Mouse (Mus musculus): ENCODE measurements around the gene Prss54.
"Not testable (repeated sequence)": the region's sequence is repeated elsewhere in the genome, so short reads cannot be mapped to it uniquely, and the experiment has no call there.

Gene Prss54

GRCm38 (mm10) chr8:95576240-95576639, at the start of gene Prss54:
Gene Prss54 (minus strand): TSS chr8:95576340.
- DNase-seq = no peak

- DNase-seq = no peak
Observed at GRCm38 (mm10) chr8:95624833-95625232, 48.7 kb upstream of the Prss54 start.

GRCm38 (mm10) chr8:95620046-95620445, 43.9 kb upstream of the Prss54 start:
- DNase-seq = no peak

- no peak for DNase-seq
Observed at GRCm38 (mm10) chr8:95616383-95616782, 40.2 kb upstream of the Prss54 start.

GRCm38 (mm10) chr8:95611769-95612168, 35.6 kb upstream of the Prss54 start:
- no peak for DNase-seq

- no peak for DNase-seq
Observed at GRCm38 (mm10) chr8:95610749-95611148, 34.6 kb upstream of the Prss54 start.

- no peak for DNase-seq
Observed at GRCm38 (mm10) chr8:95609406-95609805, 33.3 kb upstream of the Prss54 start.

- no peak for DNase-seq
Observed at GRCm38 (mm10) chr8:95607210-95607609, 31.1 kb upstream of the Prss54 start.

- not testable (repeated sequence) for DNase-seq
Observed at GRCm38 (mm10) chr8:95606509-95606908, 30.4 kb upstream of the Prss54 start.

- DNase-seq = no peak
Observed at GRCm38 (mm10) chr8:95602168-95602567, 26.0 kb upstream of the Prss54 start.

- DNase-seq = no peak
Observed at GRCm38 (mm10) chr8:95601306-95601705, 25.2 kb upstream of the Prss54 start.

GRCm38 (mm10) chr8:95599861-95600260, 23.7 kb upstream of the Prss54 start:
- DNase-seq = peak; percentile 90

GRCm38 (mm10) chr8:95596841-95597241, 20.7 kb upstream of the Prss54 start:
- no peak for DNase-seq

- DNase-seq = no peak
Observed at GRCm38 (mm10) chr8:95595131-95595530, 19.0 kb upstream of the Prss54 start.

GRCm38 (mm10) chr8:95593439-95594393, 17.6 kb upstream of the Prss54 start:
- DNase-seq = no peak

- DNase-seq = no peak
Observed at GRCm38 (mm10) chr8:95592131-95592780, 16.1 kb upstream of the Prss54 start.

GRCm38 (mm10) chr8:95590539-95590938, 14.4 kb upstream of the Prss54 start:
- DNase-seq = no peak

- DNase-seq = no peak
Observed at GRCm38 (mm10) chr8:95589282-95589681, 13.1 kb upstream of the Prss54 start.

- DNase-seq = no peak
Observed at GRCm38 (mm10) chr8:95587339-95587738, 11.2 kb upstream of the Prss54 start.

GRCm38 (mm10) chr8:95573146-95573545, 3.0 kb downstream of the Prss54 start:
- DNase-seq = no peak

- no peak for DNase-seq
Observed at GRCm38 (mm10) chr8:95566809-95567208, 9.3 kb downstream of the Prss54 start.

GRCm38 (mm10) chr8:95566217-95566616, 9.9 kb downstream of the Prss54 start:
- DNase-seq = no peak

GRCm38 (mm10) chr8:95555963-95556362, 20.2 kb downstream of the Prss54 start:
- DNase-seq = no peak

GRCm38 (mm10) chr8:95551577-95551976, 24.6 kb downstream of the Prss54 start:
- DNase-seq = no peak

Measured in cerebellum, postnatal 14 days (tissue).